ENCODE assay signal across 9 mouse cellular contexts in the genomic region with DNA sequence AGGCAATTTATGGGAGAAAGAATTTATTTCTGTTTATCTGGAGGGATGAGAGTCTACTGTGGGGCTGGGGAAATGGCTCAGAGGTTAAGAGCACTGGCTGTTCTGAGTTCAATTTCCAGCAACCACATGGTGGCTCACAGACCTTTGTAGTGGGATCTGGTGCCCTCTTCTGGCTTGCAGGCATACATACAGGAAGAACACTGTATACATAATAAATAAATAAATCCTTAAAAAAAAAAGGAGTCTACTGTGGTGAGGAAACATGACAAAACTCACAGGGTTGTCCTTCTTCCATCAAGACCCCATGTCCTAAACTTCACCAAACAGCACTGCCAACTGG. TPM values are rescaled to one million over a fixed set of nuclear protein-coding genes. Genes with fewer than 3 reads are reported as not detected.
DNase-seq lines count a peak whose midpoint lies in the region; ATAC-seq and TF ChIP-seq lines count a peak whose summit lies in the region.
"Had no signal": no experiment of that assay in that cellular context is flagged by ENCODE, and none has a peak within 500 bp of the region (broad histone marks: within the 10 kb centered on the region; RNA-seq: fewer than 3 reads in every experiment).

No protein-coding gene starts in this region.

- H3K36me3 ChIP-seq in forebrain, embryonic 15.5 days = no peaks in the 10 kb centered on the region
- H3K36me3 ChIP-seq: neural tube, embryonic 12.5 days had no signal

- no peak overlapping the region for H3K4me2 ChIP-seq in forebrain, embryonic 15.5 days (replicated peaks)
- H3K4me2 ChIP-seq: neural tube, embryonic 12.5 days had no signal

- no peaks in the 10 kb centered on the region for H3K27me3 ChIP-seq in forebrain, embryonic 15.5 days
- H3K27me3 ChIP-seq: neural tube, embryonic 12.5 days had no signal

- ATAC-seq in neutrophil, adult 5-6 weeks (ENCODE audit: extremely low read depth, insufficient number of reproducible peaks, low FRiP score, poor library complexity, severe bottlenecking) = 0 out of 2 replicates have a peak, but pooled peaks have one; percentile 30
- ATAC-seq in forebrain, embryonic 15.5 days (replicated peaks) = no peak

- no peak overlapping the region for H3K27ac ChIP-seq in gastrocnemius, adult 2 months
- H3K27ac ChIP-seq in forebrain, embryonic 15.5 days (replicated peaks) = no peak overlapping the region
- H3K27ac ChIP-seq: neural tube, embryonic 12.5 days had no signal

- H3K9ac ChIP-seq in forebrain, embryonic 15.5 days (replicated peaks) = no peak overlapping the region
- H3K9ac ChIP-seq: neural tube, embryonic 12.5 days had no signal

- no peaks in the 10 kb centered on the region for H3K9me3 ChIP-seq in forebrain, embryonic 15.5 days
- H3K9me3 ChIP-seq: neural tube, embryonic 12.5 days had no signal

- peak; percentile 29 for DNase-seq in gastrocnemius, adult 2 months
- no peak for DNase-seq in gastrocnemius, postnatal 10 days
- peak; percentile 75 for DNase-seq in A20 (ENCODE audit: low read depth, low spot score)
- peak; percentile 83 for DNase-seq in R1 (ENCODE audit: low read depth, low spot score)
- peak; percentile 79 for DNase-seq in induced T-regulatory cell, adult 2 months (ENCODE audit: low read depth)
- no peak for DNase-seq in urinary bladder, adult 18-20 months (ENCODE audit: low spot score in 2 of 2)

- peaks cover 7% of the 10 kb centered on the region; the same call in 1 of the 2 replicates for H3K4me1 ChIP-seq in forebrain, embryonic 15.5 days
- H3K4me1 ChIP-seq: neural tube, embryonic 12.5 days had no signal

- intact Hi-C loops in gastrocnemius, adult 2 months (cut with DNase I) = no loop called here

- H3K4me3 ChIP-seq in gastrocnemius, adult 2 months = no peak overlapping the region
- no peak overlapping the region for H3K4me3 ChIP-seq in forebrain, embryonic 15.5 days
- H3K4me3 ChIP-seq: neural tube, embryonic 12.5 days had no signal

- peak; percentile 63 for TF ChIP-seq CTCF in gastrocnemius, adult 2 months (IDR thresholded peaks at IDR 0.05)

RNA-seq across cellular contexts. Expression of gene Gm7075, which starts 2.9 kb away (rescaled TPM):
- not detected for total RNA-seq in gastrocnemius, adult 2 months (2021)
- not detected for total RNA-seq in gastrocnemius, postnatal 10 days (2021)
- not detected in 2 replicates for total RNA-seq in neutrophil, adult 5-6 weeks (2017)
- not detected in 2 replicates for polyA plus RNA-seq in forebrain, embryonic 15.5 days (2015; fragmentation: Nextera tagmentation; extraction: Ambion mirVana)
- polyA plus RNA-seq: neural tube, embryonic 12.5 days had no signal

RNA-seq across cellular contexts. Expression of gene Ctnna3, which starts 5.5 kb away (rescaled TPM):
- 10 to 100 TPM; 11.8 to 22.7 TPM for total RNA-seq in gastrocnemius, adult 2 months (2021)
- total RNA-seq in gastrocnemius, postnatal 10 days (2021) = 10 to 100 TPM; 23.0 to 24.9 TPM
- not detected in 2 replicates for total RNA-seq in neutrophil, adult 5-6 weeks (2017)
- polyA plus RNA-seq in forebrain, embryonic 15.5 days (2015; fragmentation: Nextera tagmentation; extraction: Ambion mirVana) = 0.65 and 1.1 TPM in 2 replicates

RNA-seq across cellular contexts. Expression of gene Dnajc12, which starts 42.2 kb away (rescaled TPM):
- 10 to 100 TPM; 15.7 to 15.8 TPM for total RNA-seq in gastrocnemius, adult 2 months (2021)
- total RNA-seq in gastrocnemius, postnatal 10 days (2021) = 1 to 10 TPM; 7.3 to 9.3 TPM
- 2.2 and 2.4 TPM in 2 replicates for total RNA-seq in neutrophil, adult 5-6 weeks (2017)
- 7.2 and 9.0 TPM in 2 replicates for polyA plus RNA-seq in forebrain, embryonic 15.5 days (2015; fragmentation: Nextera tagmentation; extraction: Ambion mirVana)

RNA-seq across cellular contexts. Expression of gene Sirt1, which starts 42.9 kb away (rescaled TPM):
- total RNA-seq in gastrocnemius, adult 2 months (2021) = 1 to 10 TPM; 8.0 to 9.2 TPM
- 1 to 10 TPM; 7.0 to 8.3 TPM for total RNA-seq in gastrocnemius, postnatal 10 days (2021)
- 63.9 and 69.2 TPM in 2 replicates for total RNA-seq in neutrophil, adult 5-6 weeks (2017)
- 4.7 and 5.2 TPM in 2 replicates for polyA plus RNA-seq in forebrain, embryonic 15.5 days (2015; fragmentation: Nextera tagmentation; extraction: Ambion mirVana)

Comparison
In these comparisons a context has a peak if more than half of its experiments do, and no peak if none do; other contexts are left out.
1. DNase-seq: peak in gastrocnemius, adult 2 months (single experiment), A20 (single experiment), R1 (single experiment) and induced T-regulatory cell, adult 2 months (single experiment); none in gastrocnemius, postnatal 10 days (single experiment) and urinary bladder, adult 18-20 months (0 of 2).
2. RNA of gene Ctnna3, which starts 5.5 kb away (total RNA-seq): 23.0 to 24.9 TPM in gastrocnemius, postnatal 10 days and 11.8 to 22.7 TPM in gastrocnemius, adult 2 months; not detected in neutrophil, adult 5-6 weeks; every median in the first group is over 10 times any median in the second.